Mouse (Mus musculus) large intestine, adult 2 months (tissue): ENCODE measurements around the gene Cox7a2l. TPM values are rescaled to one million over a fixed set of nuclear protein-coding genes. Genes with fewer than 3 reads are reported as not detected.

Source experiments
- DNase-seq: peaks from one replicate; pipeline ENCODE4 v3.0.0-alpha.2; 2012; ENCODE audit warnings: low read depth, low spot score
- WGBS: fragments of 180-500 bp; shearing (Covaris S2); methylation state at CpG from one replicate; pipeline ENCODE4 v1.1.7; 2018; 5-methylcytosine and 5-hydroxymethylcytosine counted together
- polyA plus RNA-seq: library from polyadenylated mRNA; depleted of rRNA; stranded (reverse); fragments of >200 nt; gene quantifications from 2 replicates; pipeline ENCODE4 v1.2.3, GENCODE M21; 2012; rRNA removed

Cox7a2l gene
- polyA plus RNA-seq: 142 and 155 TPM in 2 replicates

- DNase-seq: no peak
- 90% methylated on average over 8 of the region's 8 CpGs for WGBS
Observed at GRCm38 (mm10) chr17:83517280-83518015, at the start of gene Cox7a2l. Cox7a2l (minus strand) TSS chr17:83517330.

GRCm38 (mm10) chr17:83565506-83565905, 48.4 kb upstream of the Cox7a2l start:
- DNase-seq: no peak
- 71% methylated on average over 4 of the region's 4 CpGs for WGBS

GRCm38 (mm10) chr17:83564119-83564820, 47.1 kb upstream of the Cox7a2l start:
- no peak for DNase-seq
- WGBS: 60% methylated on average over 12 of the region's 12 CpGs

- no peak for DNase-seq
- 42% methylated on average over 10 of the region's 10 CpGs for WGBS
Observed at GRCm38 (mm10) chr17:83563703-83564111, 46.6 kb upstream of the Cox7a2l start.

GRCm38 (mm10) chr17:83562153-83563010, 45.3 kb upstream of the Cox7a2l start:
- WGBS: 86% methylated on average over 5 of the region's 5 CpGs
- no peak for DNase-seq

GRCm38 (mm10) chr17:83559081-83559480, 42.0 kb upstream of the Cox7a2l start:
- WGBS: 55% methylated on average over 8 of the region's 8 CpGs

GRCm38 (mm10) chr17:83555836-83556235, 38.7 kb upstream of the Cox7a2l start:
- whole genome bisulfite sequencing: 91% methylated on average over 11 of the region's 11 CpGs
- DNase-seq: no peak

More at GRCm38 (mm10) chr17:83559081-83559480, 42.0 kb upstream of the Cox7a2l start:
- DNase-seq: no peak

GRCm38 (mm10) chr17:83554997-83555396, 37.9 kb upstream of the Cox7a2l start:
- WGBS: 90% methylated on average over 7 of the region's 7 CpGs
- DNase-seq: no peak

GRCm38 (mm10) chr17:83548501-83549233, 31.5 kb upstream of the Cox7a2l start:
- DNase-seq: no peak
- 58% methylated on average over 12 of the region's 12 CpGs for WGBS

- WGBS: 66% methylated on average over 10 of the region's 10 CpGs
- no peak for DNase-seq
Observed at GRCm38 (mm10) chr17:83547145-83547544, 30.0 kb upstream of the Cox7a2l start.

- no peak for DNase-seq
- WGBS: 21% methylated on average over 35 of the region's 35 CpGs
Observed at GRCm38 (mm10) chr17:83545756-83546742, 28.9 kb upstream of the Cox7a2l start.

- 77% methylated on average over 6 of the region's 6 CpGs for WGBS
- DNase-seq: no peak
Observed at GRCm38 (mm10) chr17:83545259-83545658, 28.1 kb upstream of the Cox7a2l start.

GRCm38 (mm10) chr17:83542424-83542823, 25.3 kb upstream of the Cox7a2l start:
- WGBS: 69% methylated on average over 2 of the region's 2 CpGs
- no peak for DNase-seq

GRCm38 (mm10) chr17:83539262-83540037, 22.3 kb upstream of the Cox7a2l start:
- 67% methylated on average over 12 of the region's 12 CpGs for whole genome bisulfite sequencing
- no peak for DNase-seq

GRCm38 (mm10) chr17:83538694-83539093, 21.6 kb upstream of the Cox7a2l start:
- WGBS: 45% methylated on average over 1 of the region's 1 CpGs
- no peak for DNase-seq

GRCm38 (mm10) chr17:83538141-83538540, 21.0 kb upstream of the Cox7a2l start:
- DNase-seq: no peak
- 64% methylated on average over 9 of the region's 9 CpGs for WGBS

- no peak for DNase-seq
- 21% methylated on average over 9 of the region's 9 CpGs for WGBS
Observed at GRCm38 (mm10) chr17:83533150-83533549, 16.0 kb upstream of the Cox7a2l start.
